Mouse (Mus musculus) liver, embryonic 13.5 days (tissue): Measurements from ENCODE around the gene 1700037C18Rik. TPM values are rescaled to one million over a fixed set of nuclear protein-coding genes. Genes with fewer than 3 reads are reported as not detected.
A peak's percentile ranks its signal among the peaks of the same experiment; 100 is the strongest.

Experiments
- ATAC-seq: fragments of 200-750 bp; cut with Nextera tagmentation; 2 replicates; pipeline ENCODE4 v1.8.0; 2017; ENCODE audit warnings: low read depth, mild to moderate bottlenecking, moderate number of reproducible peaks, moderate library complexity
- DNase-seq: peaks from one replicate; pipeline ENCODE4 v3.0.0; 2022
- H3K27ac ChIP-seq: fragments of 300-500 bp; sonication (generic); 2 replicates; pipeline ENCODE4 v1.5.1; 2015; ENCODE audit warnings: moderate library complexity, mild to moderate bottlenecking, inconsistent platforms
- H3K27me3 ChIP-seq: fragments of 300-500 bp; sonication (generic); 2 replicates; pipeline ENCODE4 v1.6.1; 2015; ENCODE audit warnings: mild to moderate bottlenecking, inconsistent platforms
- H3K36me3 ChIP-seq: fragments of 300-500 bp; sonication (generic); 2 replicates; pipeline ENCODE4 v1.6.1; 2015; ENCODE audit warnings: mild to moderate bottlenecking, inconsistent platforms
- H3K4me1 ChIP-seq: fragments of 300-500 bp; sonication (generic); replicated peaks from 2 replicates; pipeline ENCODE4 v1.6.1; 2015; ENCODE audit warnings: inconsistent platforms
- H3K4me2 ChIP-seq: fragments of 300-500 bp; sonication (generic); 2 replicates; pipeline ENCODE4 v1.6.1; 2015; ENCODE audit warnings: inconsistent platforms, mild to moderate bottlenecking, moderate library complexity
- H3K4me3 ChIP-seq: fragments of 300-500 bp; sonication (generic); replicated peaks from 2 replicates; pipeline ENCODE4 v1.5.1; 2015; ENCODE audit warnings: mild to moderate bottlenecking, inconsistent platforms
- H3K9ac ChIP-seq: fragments of 300-500 bp; sonication (generic); 2 replicates; pipeline ENCODE4 v1.6.1; 2015; ENCODE audit warnings: mild to moderate bottlenecking, inconsistent platforms
- H3K9me3 ChIP-seq: fragments of 300-500 bp; sonication (generic); replicated peaks from 2 replicates; pipeline ENCODE4 v1.6.1; 2016; ENCODE audit warnings: inconsistent platforms
- WGBS: fragments of 180-500 bp; shearing (Covaris S2); methylation state at CpG from one replicate; pipeline ENCODE4 v1.1.7; 2015; ENCODE audit not compliant: insufficient replicate concordance; 5-methylcytosine and 5-hydroxymethylcytosine counted together
- polyA plus RNA-seq: library from polyadenylated mRNA; unstranded; fragments of >200 nt; fragmentation: Nextera tagmentation; extraction: Ambion mirVana; gene quantifications from 2 replicates; pipeline ENCODE4 v1.2.1, GENCODE M21; 2015

1700037C18Rik gene
- polyA plus RNA-seq: 2.8 and 4.2 TPM in 2 replicates

DNA sequence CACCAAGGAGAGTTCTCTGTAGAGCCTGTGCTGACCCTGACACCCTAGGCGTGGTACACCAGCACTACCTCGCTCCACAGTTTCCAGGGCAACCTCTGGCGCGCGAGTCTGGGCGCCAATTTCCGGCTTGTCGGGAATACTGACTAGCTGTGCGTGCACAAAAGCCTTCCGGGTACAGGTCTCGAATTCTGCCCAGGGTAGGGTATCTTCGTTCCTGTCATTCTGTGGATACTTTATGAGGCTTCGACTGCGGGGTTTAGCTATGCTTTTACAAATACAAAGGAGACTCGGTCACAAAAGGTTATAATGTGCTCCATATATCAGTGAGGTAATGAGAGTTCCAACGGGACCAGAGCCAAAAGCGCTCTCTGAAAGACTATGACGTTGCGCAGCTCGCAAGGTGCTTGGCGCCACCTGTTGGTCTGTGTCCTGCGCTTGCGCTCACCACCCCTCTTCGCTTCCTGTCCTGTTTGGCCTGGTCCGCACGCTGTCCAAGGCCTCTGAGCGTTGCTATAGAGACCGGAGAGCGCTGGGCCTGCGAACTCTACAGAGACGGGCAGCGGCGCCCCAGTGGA lies at the start of gene 1700037C18Rik, which contains the start of gene Cluap1:
Gene 1700037C18Rik, minus strand, starts transcription at position 153 of the 575 bp plus-strand sequence.
Gene Cluap1, plus strand, starts transcription at position 265 of the 575 bp plus-strand sequence.
- no peaks in the 10 kb centered on the region for H3K9me3 ChIP-seq
- H3K4me3 ChIP-seq: peak within 1 kb of the TSS; percentile 76
- no peaks in the 10 kb centered on the region for H3K27me3 ChIP-seq
- H3K36me3 ChIP-seq: peaks cover 53% of the 10 kb centered on the region
- peak within 1 kb of the TSS; percentile 90 for H3K4me2 ChIP-seq
- peak within 1 kb of the TSS; percentile 81 for H3K9ac ChIP-seq
- DNase-seq (peak; percentile 87), ATAC-seq (peak; percentile 97)
- H3K27ac ChIP-seq: peak within 1 kb of the TSS; percentile 67
- under 1% methylated on average over 33 of the region's 33 CpGs for WGBS
- H3K4me1 ChIP-seq: peaks cover 17% of the 10 kb centered on the region

DNA sequence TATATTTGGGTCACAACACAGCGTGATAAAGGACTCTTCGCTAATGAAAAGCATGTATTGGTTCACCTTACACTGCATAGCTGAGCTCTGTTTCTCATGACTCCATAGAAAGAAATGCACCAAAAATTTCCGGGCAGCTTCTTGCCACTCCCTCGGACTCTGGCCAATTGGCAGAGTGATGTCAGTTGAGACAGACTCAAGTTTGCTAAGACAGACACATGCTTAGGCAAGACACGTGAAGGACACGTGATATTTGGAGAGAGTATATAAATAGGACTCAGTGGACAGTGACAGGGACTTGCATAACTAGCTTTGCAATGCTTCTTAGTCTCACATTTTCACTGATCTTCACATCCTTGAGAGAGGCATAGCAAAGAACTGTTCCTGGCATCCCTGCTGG lies 47.9 kb upstream of the 1700037C18Rik start:
- no peak overlapping the region for H3K9ac ChIP-seq
- H3K9me3 ChIP-seq: no peaks in the 10 kb centered on the region
- no peak overlapping the region for H3K4me2 ChIP-seq
- H3K4me3 ChIP-seq: no peak overlapping the region
- ATAC-seq: no peak
- H3K27me3 ChIP-seq: no peaks in the 10 kb centered on the region
- H3K27ac ChIP-seq: no peak overlapping the region
- H3K4me1 ChIP-seq: no peaks in the 10 kb centered on the region
- 73% methylated on average over 6 of the region's 6 CpGs for WGBS
- no peak for DNase-seq
- no peaks in the 10 kb centered on the region for H3K36me3 ChIP-seq

DNA sequence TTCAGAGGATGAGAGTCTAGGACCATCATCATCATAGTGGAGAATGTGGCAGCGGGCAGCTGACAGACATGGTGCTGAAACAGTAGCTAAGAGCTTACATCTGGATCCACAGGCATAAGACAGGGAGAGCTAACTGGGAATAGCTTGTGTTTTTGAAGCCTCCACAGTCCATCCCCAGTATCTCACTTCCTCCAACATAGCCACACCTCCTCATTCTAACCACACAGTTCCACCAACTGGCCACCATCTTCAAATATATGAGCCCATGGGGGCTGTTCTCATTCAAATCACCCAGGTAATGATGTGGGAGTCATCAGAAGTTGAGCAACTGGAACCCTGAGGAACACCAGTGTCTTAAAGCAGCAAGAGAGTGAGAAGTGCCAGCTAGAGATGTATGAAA lies 42.7 kb upstream of the 1700037C18Rik start:
- no peak overlapping the region for H3K27ac ChIP-seq
- H3K9me3 ChIP-seq: no peaks in the 10 kb centered on the region
- WGBS: 57% methylated on average over 1 of the region's 1 CpGs
- no peak overlapping the region for H3K4me3 ChIP-seq
- H3K4me2 ChIP-seq: no peak overlapping the region
- no peak overlapping the region for H3K9ac ChIP-seq
- H3K27me3 ChIP-seq: no peaks in the 10 kb centered on the region
- no peaks in the 10 kb centered on the region for H3K36me3 ChIP-seq
- DNase-seq (no peak), ATAC-seq (no peak)
- H3K4me1 ChIP-seq: no peaks in the 10 kb centered on the region

DNA sequence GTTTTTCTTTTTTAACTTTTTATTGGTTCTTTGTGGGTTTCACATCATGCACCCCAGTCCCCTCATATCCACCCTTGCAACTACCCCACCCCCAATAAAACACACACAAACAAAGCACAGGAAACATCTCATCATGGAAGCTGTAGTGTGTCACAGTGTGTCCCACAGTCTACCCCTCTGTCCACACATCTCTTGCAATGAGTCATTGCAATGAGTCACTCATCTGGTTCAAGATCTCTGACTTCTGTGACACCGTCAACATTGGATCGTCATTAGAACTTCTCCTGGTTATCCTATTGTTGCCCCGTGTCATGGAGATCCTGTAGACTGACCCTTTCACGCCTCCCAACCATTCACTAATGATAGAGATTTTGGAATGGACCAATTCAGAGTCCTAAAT lies 26.2 kb upstream of the 1700037C18Rik start:
- no peak for ATAC-seq

GRCm38 (mm10) chr16:3934091-3934490 lies 25.6 kb upstream of the 1700037C18Rik start:
- WGBS: 55% methylated on average over 1 of the region's 1 CpGs
- Histone ChIP-seq H3K9ac (no peak overlapping the region), H3K36me3 (peaks cover 65% of the 10 kb centered on the region), H3K4me3 (no peak overlapping the region), H3K27me3 (no peaks in the 10 kb centered on the region), H3K9me3 (no peaks in the 10 kb centered on the region), H3K4me1 (no peaks in the 10 kb centered on the region), H3K27ac (no peak overlapping the region), H3K4me2 (no peak overlapping the region)
- DNase-seq: no peak
- ATAC-seq: no peak

More for the DNA sequence above, 26.2 kb upstream of the 1700037C18Rik start:
- Histone ChIP-seq H3K4me1 (no peaks in the 10 kb centered on the region), H3K36me3 (peaks cover 61% of the 10 kb centered on the region), H3K9ac (no peak overlapping the region), H3K27me3 (no peaks in the 10 kb centered on the region), H3K4me3 (no peak overlapping the region), H3K4me2 (no peak overlapping the region), H3K27ac (no peak overlapping the region), H3K9me3 (no peaks in the 10 kb centered on the region)
- 78% methylated on average over 4 of the region's 4 CpGs for WGBS
- no peak for DNase-seq

GRCm38 (mm10) chr16:3933536-3933935 lies 25.0 kb upstream of the 1700037C18Rik start:
- no peak for ATAC-seq
- Histone ChIP-seq H3K36me3 (peaks cover 60% of the 10 kb centered on the region), H3K4me3 (no peak overlapping the region), H3K9me3 (no peaks in the 10 kb centered on the region), H3K27ac (no peak overlapping the region), H3K9ac (no peak overlapping the region), H3K27me3 (no peaks in the 10 kb centered on the region), H3K4me1 (no peaks in the 10 kb centered on the region), H3K4me2 (no peak overlapping the region)
- no peak for DNase-seq
- 72% methylated on average over 6 of the region's 6 CpGs for WGBS

DNA sequence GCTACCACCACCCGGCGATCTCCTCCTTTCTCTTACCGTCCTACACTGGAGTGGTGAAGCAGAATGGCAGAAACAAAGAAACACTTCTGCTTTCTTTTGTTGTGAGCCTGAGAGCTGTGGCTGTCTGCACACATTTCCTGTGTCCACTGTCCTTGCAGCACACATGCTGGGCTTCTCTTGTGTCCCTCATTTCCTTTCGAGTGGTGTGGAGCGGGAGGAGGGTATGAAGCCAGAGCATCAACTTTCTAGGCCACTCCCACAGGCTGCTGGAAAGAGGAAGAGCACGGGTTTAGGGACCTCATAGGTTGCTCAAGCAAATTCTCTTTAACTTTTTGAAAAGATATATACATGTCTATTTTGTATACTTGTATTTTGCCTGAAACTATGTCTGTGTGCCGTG lies 20.7 kb upstream of the 1700037C18Rik start:
- ATAC-seq (0 out of 2 replicates have a peak, but pooled peaks have one; percentile 18), DNase-seq (no peak)
- no peak overlapping the region for H3K4me3 ChIP-seq
- no peak overlapping the region for H3K27ac ChIP-seq
- H3K27me3 ChIP-seq: no peaks in the 10 kb centered on the region
- no peak overlapping the region for H3K9ac ChIP-seq
- H3K4me1 ChIP-seq: no peaks in the 10 kb centered on the region
- 54% methylated on average over 7 of the region's 7 CpGs for WGBS
- peaks cover 45% of the 10 kb centered on the region for H3K36me3 ChIP-seq
- no peaks in the 10 kb centered on the region for H3K9me3 ChIP-seq
- H3K4me2 ChIP-seq: no peak overlapping the region

GRCm38 (mm10) chr16:3928582-3928981 lies 20.1 kb upstream of the 1700037C18Rik start:
- H3K36me3 ChIP-seq: peaks cover 43% of the 10 kb centered on the region
- H3K4me1 ChIP-seq: no peaks in the 10 kb centered on the region
- H3K4me3 ChIP-seq: no peak overlapping the region
- H3K4me2 ChIP-seq: no peak overlapping the region
- no peak overlapping the region for H3K27ac ChIP-seq
- H3K9me3 ChIP-seq: no peaks in the 10 kb centered on the region
- no peaks in the 10 kb centered on the region for H3K27me3 ChIP-seq
- WGBS: 15% methylated on average over 1 of the region's 1 CpGs
- ATAC-seq: no peak
- DNase-seq: no peak
- no peak overlapping the region for H3K9ac ChIP-seq

- no peak for DNase-seq
- Histone ChIP-seq H3K27ac (no peak overlapping the region), H3K27me3 (no peaks in the 10 kb centered on the region), H3K9ac (no peak overlapping the region), H3K9me3 (no peaks in the 10 kb centered on the region), H3K4me2 (no peak overlapping the region), H3K4me3 (no peak overlapping the region), H3K36me3 (peaks cover 36% of the 10 kb centered on the region), H3K4me1 (no peaks in the 10 kb centered on the region)
- ATAC-seq: no peak
- WGBS: 67% methylated on average over 4 of the region's 4 CpGs
Observed at GRCm38 (mm10) chr16:3923966-3924365, 15.5 kb upstream of the 1700037C18Rik start.

GRCm38 (mm10) chr16:3923515-3923914 lies 15.0 kb upstream of the 1700037C18Rik start:
- Histone ChIP-seq H3K9ac (no peak overlapping the region), H3K4me3 (no peak overlapping the region), H3K27me3 (no peaks in the 10 kb centered on the region), H3K4me1 (no peaks in the 10 kb centered on the region), H3K27ac (no peak overlapping the region), H3K36me3 (peaks cover 34% of the 10 kb centered on the region), H3K4me2 (no peak overlapping the region), H3K9me3 (no peaks in the 10 kb centered on the region)
- DNase-seq (no peak), ATAC-seq (peak; percentile 59; the same call in 1 of the 2 replicates)
- 57% methylated on average over 3 of the region's 3 CpGs for WGBS

- no peaks in the 10 kb centered on the region for H3K9me3 ChIP-seq
Observed at GRCm38 (mm10) chr16:3920756-3921155, 12.3 kb upstream of the 1700037C18Rik start.

GRCm38 (mm10) chr16:3909118-3909517 lies 629 bp upstream of the 1700037C18Rik start:
- H3K27me3 ChIP-seq: no peaks in the 10 kb centered on the region
- 3% methylated on average over 20 of the region's 20 CpGs for WGBS
- peak overlapping the region; percentile 81 for H3K9ac ChIP-seq
- peak overlapping the region; percentile 67 for H3K27ac ChIP-seq
- H3K4me1 ChIP-seq: peaks cover 17% of the 10 kb centered on the region
- peaks cover 53% of the 10 kb centered on the region for H3K36me3 ChIP-seq
- ATAC-seq (no peak), DNase-seq (no peak)
- H3K4me3 ChIP-seq: peak overlapping the region; percentile 76
- H3K4me2 ChIP-seq: peak overlapping the region; percentile 90
- no peaks in the 10 kb centered on the region for H3K9me3 ChIP-seq

More at GRCm38 (mm10) chr16:3920756-3921155, 12.3 kb upstream of the 1700037C18Rik start:
- Histone ChIP-seq H3K27me3 (no peaks in the 10 kb centered on the region), H3K27ac (no peak overlapping the region), H3K4me1 (no peaks in the 10 kb centered on the region), H3K36me3 (peaks cover 40% of the 10 kb centered on the region), H3K4me2 (no peak overlapping the region), H3K9ac (no peak overlapping the region), H3K4me3 (no peak overlapping the region)
- 77% methylated on average over 2 of the region's 2 CpGs for WGBS
- DNase-seq (no peak), ATAC-seq (no peak)
